Mouse (Mus musculus) megakaryocyte, adult 5-6 weeks (primary cell): ENCODE measurements at regions not wholly inside any gene's neighbourhood (a gene's known extent, or its start where the extent isn't known, plus 50 kb on each side); places are given as distances from the start of the nearest gene placed in this dataset.

Experiments used
- ATAC-seq: 2 replicates; pipeline ENCODE4 v1.8.0; 2016; ENCODE audit warnings: mild to moderate bottlenecking, inconsistent platforms; ENCODE audit not compliant: poor library complexity, severe bottlenecking

- peak; percentile 64 for ATAC-seq
Measured at GRCm38 (mm10) chr9:122615351-122615750, 131.8 kb upstream of the Topaz1 start.

GRCm38 (mm10) chr9:122617793-122618192 lies 129.4 kb upstream of the Topaz1 start:
- no peak for ATAC-seq

DNA sequence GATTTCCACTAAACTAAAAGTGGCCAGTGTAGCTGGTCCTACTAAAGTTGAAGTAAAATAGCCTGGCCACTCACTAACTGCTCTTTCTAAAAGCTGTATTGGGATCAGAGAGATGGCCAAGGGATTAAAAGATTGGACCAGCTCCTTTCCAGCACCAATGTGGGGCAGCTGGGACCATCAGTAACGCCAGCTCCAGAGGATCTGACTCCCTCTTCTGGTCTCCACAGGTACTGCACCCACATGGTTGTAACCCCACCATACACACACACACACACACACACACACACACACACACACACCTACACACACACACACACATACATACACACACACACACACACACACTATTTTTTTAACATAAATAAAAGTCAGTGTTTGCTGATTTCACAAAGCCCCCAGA lies 122.1 kb upstream of the Topaz1 start:
- ATAC-seq: no peak

- ATAC-seq: no peak
Measured at GRCm38 (mm10) chr9:122626346-122626745, 120.8 kb upstream of the Topaz1 start.

GRCm38 (mm10) chr9:122629171-122629904 lies 117.8 kb upstream of the Topaz1 start:
- no peak for ATAC-seq

GRCm38 (mm10) chr9:122631793-122632192 lies 115.4 kb upstream of the Topaz1 start:
- ATAC-seq: no peak

- ATAC-seq: no peak
Measured at GRCm38 (mm10) chr9:122633484-122633883, 113.7 kb upstream of the Topaz1 start.

- ATAC-seq: no peak
Measured at GRCm38 (mm10) chr9:122635138-122635964, 111.8 kb upstream of the Topaz1 start.

DNA sequence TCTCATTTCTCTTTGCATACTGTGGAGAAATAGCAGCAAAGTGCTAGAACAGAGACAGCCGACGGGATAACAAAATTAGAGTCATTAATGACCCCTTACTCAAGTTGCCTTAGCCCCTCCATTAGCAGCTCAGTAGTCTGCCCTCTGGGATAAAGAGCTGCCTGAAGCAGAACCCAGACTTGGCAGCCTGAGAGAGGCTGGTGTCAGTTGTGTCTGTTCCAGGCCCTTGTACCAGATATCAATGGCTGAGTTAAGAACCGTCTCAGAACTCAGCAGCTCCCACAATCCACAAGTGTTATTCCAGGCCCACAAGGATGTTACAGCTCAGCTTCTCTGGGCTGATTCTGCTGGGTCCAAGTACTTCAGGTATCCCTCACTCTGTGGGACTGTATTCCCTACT lies 109.6 kb upstream of the Topaz1 start:
- ATAC-seq: no peak

GRCm38 (mm10) chr9:122639239-122639638 lies 107.9 kb upstream of the Topaz1 start:
- no peak for ATAC-seq

DNA sequence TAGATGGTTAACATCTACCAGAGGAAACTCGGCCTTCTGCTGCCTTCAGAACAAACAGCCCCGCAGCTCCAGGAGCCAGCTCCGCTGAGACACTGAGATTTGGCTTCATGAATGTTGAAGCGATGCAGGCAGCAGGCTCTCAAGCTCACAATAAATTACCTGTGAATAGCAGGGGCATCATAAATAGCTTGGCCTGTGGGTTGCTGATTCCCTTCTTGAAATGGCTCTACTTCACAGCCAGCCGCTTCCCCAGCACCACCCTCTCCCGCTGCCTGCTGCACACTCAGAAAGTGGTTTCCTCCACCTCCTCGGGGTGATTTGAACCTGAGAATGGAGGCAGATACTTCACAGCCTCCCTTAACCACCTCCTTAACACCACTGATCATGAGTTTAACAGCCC lies 104.2 kb upstream of the Topaz1 start:
- ATAC-seq: no peak

- no peak for ATAC-seq
Measured at GRCm38 (mm10) chr9:122645569-122645968, 101.6 kb upstream of the Topaz1 start.

DNA sequence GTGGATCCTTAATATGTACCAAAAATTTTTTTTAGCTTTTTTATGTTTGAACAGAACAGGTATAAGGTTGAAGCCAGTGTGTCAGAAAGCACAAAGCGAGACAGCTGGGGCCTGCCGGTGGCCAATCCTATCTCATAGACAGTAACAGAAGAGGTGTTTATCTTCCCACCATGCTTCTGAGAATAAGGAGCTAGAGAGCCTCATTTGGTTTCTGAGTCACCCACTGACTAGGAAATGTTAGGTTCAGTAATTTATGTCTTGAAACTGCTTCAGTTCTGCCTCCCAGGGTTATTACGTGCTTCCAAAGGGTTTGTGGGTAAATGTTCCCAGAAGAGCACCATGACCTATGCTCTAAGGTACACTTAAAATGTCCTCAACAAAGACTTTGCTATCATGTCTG lies 96.3 kb upstream of the Topaz1 start:
- no peak for ATAC-seq

DNA sequence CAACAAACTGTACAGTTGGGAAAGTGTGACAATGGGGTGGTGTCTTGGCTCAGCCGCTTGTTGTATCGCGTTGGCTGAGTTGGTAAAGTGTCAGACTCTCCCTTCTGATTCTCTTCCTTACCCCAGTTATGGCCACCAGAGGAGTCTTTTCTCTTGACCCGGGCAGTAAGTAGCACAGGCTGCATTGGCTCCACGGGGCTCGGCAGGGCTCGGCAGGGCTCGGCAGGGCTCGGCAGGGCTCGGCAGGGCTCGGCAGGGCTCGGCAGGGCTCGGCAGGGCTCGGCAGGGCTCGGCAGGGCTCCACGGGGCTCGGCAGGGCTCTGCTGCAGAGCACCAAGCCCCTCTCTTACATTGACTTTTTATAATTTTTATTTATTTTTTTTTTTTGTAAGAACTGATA lies 91.6 kb upstream of the Topaz1 start:
- peak; percentile 51; the same call in 1 of the 2 replicates for ATAC-seq

DNA sequence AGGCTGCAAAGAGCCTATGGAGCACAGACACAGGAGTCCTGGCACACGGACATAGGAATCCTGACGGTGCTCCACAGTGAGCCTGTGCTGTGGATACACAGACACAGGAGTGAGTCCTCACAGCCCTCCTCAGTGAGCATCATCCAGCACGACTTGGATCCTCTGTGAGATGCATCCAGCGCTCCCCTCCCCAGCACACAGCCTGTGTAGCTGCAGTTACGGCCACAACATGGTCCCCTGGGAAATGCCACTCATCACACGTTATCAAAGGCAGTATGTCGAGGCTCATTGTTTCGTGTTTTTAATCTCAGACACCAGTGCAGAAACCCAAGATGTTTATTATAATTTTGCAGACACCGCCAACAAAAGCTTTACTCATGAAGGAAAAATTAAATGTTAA lies 87.1 kb upstream of the Topaz1 start:
- ATAC-seq: no peak

GRCm38 (mm10) chr9:122666978-122667645 lies 80.0 kb upstream of the Topaz1 start:
- no peak for ATAC-seq

- no peak for ATAC-seq
Measured at GRCm38 (mm10) chr9:122667646-122667981, 79.5 kb upstream of the Topaz1 start.

DNA sequence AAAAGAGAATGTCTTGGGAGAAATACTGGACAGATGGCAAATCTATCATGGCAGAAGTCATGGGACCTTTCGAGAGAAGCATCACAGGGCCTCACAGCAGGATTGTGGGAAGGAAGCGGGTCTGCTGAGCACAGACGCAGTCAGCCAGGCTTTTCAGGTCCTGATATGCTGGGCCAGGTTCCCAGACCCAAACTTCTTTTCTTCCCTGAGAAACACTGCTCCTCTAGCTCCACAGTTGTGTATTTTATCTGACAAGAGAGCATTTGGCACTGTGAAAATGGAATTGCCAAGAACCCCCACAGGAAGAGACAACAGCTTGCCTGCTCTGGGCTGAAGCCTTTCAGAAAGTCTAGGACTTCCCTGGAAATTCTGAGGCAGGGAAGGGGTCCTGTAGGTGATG lies 73.4 kb upstream of the Topaz1 start:
- no peak for ATAC-seq

DNA sequence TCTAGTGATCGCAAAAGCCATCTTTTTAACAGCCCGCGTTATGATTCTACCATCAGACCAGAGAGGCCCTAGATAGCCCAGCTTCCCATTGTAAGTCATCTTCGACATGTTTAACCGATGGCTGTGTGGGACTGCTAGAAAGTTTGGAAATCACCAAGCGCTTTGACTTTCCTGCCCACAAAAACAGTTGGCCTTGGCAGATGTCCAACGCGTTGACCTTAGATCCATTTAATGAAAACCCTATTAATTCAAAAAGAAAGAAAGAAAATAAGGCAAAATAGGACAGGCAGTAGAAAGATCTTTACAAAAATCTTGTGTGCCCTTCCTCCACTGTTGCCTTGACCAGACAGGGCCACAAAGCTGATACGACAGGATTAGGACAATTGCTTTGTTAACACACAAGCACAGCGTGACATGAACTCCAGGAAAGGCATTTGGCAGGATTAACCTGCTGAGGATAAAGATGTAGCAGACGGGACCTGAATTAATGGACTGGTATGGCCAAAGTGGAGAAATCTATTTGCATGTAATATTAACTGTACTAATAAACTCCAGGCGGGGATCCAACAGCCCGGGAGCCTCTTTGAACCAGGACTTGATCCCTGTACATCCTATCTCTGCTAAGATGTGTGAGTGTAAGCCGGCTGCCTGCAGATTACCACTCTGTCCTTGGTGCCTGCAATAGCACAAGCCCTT lies 69.0 kb upstream of the Topaz1 start:
- no peak for ATAC-seq

DNA sequence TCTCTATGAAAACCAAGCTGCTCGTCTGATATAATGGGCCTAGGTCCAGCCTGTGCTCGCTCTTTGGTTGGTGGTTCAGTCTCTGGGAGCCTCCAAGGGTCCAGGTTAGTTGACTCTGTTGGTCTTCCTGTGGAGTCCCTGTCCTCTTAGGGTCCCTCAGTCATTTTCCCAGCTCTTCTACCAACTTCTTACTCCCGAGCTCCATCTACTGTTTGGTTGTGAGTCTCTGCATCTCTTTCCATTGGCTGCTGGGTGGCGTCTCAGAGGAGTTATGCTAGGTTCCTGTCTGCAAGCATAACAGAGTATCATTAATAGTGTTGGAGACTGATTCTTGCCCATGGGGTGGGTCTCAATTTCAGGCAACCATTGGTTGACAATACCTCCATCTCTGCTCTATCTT lies 60.0 kb upstream of the Topaz1 start:
- no peak for ATAC-seq

DNA sequence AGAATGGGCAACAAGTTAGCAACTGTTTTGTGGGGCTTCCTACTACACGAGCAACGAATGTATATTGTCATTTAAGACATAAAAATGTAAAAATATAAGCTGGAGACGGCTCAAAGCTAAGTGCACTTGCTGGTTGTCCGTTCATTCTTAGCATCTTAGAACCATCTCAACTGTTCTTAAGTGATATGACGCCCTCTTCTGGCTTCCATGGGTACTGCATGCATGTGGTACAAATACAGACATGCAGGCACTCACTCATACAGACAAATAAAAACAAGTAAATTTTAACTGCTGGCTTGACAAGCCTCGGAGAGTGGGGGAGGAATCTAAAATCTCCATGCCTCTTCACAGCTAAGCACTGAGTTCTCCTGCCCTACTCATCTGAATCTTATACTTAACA lies 55.3 kb upstream of the Topaz1 start:
- no peak for ATAC-seq
